Mouse (Mus musculus) heart, embryonic 16.5 days (tissue): ENCODE data around the gene Zfp626. TPM values are rescaled to one million over a fixed set of nuclear protein-coding genes. Genes with fewer than 3 reads are reported as not detected.
"Not testable (repeated sequence)": the region's sequence is repeated elsewhere in the genome, so short reads cannot be mapped to it uniquely, and the experiment has no call there.

Experiments
- ATAC-seq: fragments of 200-750 bp; cut with Nextera tagmentation; replicated peaks from 2 replicates; pipeline ENCODE4 v1.8.0; 2017; ENCODE audit warnings: moderate number of reproducible peaks; ENCODE audit not compliant: insufficient read depth, low FRiP score; ENCODE audit errors: extremely low read depth
- H3K27ac ChIP-seq: fragments of 300-500 bp; sonication (generic); 2 replicates; pipeline ENCODE4 v1.5.1; 2014; ENCODE audit warnings: mild to moderate bottlenecking, low read length, control low read depth, moderate library complexity
- H3K27me3 ChIP-seq: fragments of 300-500 bp; sonication (generic); 2 replicates; pipeline ENCODE4 v1.6.1; 2014; ENCODE audit warnings: low read length, mixed read lengths; ENCODE audit not compliant: control insufficient read depth, insufficient read depth
- H3K36me3 ChIP-seq: fragments of 300-500 bp; sonication (generic); 2 replicates; pipeline ENCODE4 v1.6.1; 2014; ENCODE audit not compliant: control insufficient read depth, insufficient read depth
- H3K4me1 ChIP-seq: fragments of 300-500 bp; sonication (generic); 2 replicates; pipeline ENCODE4 v1.6.1; 2014; ENCODE audit warnings: low read length, mixed read lengths; ENCODE audit not compliant: control insufficient read depth, insufficient read depth
- H3K4me2 ChIP-seq: fragments of 300-500 bp; sonication (generic); 2 replicates; pipeline ENCODE4 v1.6.1; 2014; ENCODE audit warnings: low read depth, mild to moderate bottlenecking, control low read depth, low read length
- H3K4me3 ChIP-seq: fragments of 300-500 bp; sonication (generic); 2 replicates; pipeline ENCODE4 v1.5.1; 2014; ENCODE audit warnings: mild to moderate bottlenecking, control low read depth, low read length
- H3K9ac ChIP-seq: fragments of 300-500 bp; sonication (generic); 2 replicates; pipeline ENCODE4 v1.6.1; 2014; ENCODE audit warnings: low read length, control low read depth
- H3K9me3 ChIP-seq: fragments of 300-500 bp; sonication (generic); replicated peaks from 2 replicates; pipeline ENCODE4 v1.6.1; 2016; ENCODE audit warnings: low read length; ENCODE audit not compliant: control insufficient read depth
- WGBS: fragments of 180-500 bp; shearing (Covaris S2); extraction: QIAGEN DNeasy Blood & Tissue Kit; methylation state at CpG from one replicate; pipeline ENCODE4 v1.1.7; 2014; 5-methylcytosine and 5-hydroxymethylcytosine counted together
- polyA plus RNA-seq: library from polyadenylated mRNA; unstranded; fragments of >200 nt; fragmentation: Nextera tagmentation; extraction: Ambion mirVana; gene quantifications from 2 replicates; pipeline ENCODE4 v1.2.1, GENCODE M21; 2015

Gene Zfp626
- polyA plus RNA-seq, 1 experiment from 2014 or later, result 1.2 TPM

DNA sequence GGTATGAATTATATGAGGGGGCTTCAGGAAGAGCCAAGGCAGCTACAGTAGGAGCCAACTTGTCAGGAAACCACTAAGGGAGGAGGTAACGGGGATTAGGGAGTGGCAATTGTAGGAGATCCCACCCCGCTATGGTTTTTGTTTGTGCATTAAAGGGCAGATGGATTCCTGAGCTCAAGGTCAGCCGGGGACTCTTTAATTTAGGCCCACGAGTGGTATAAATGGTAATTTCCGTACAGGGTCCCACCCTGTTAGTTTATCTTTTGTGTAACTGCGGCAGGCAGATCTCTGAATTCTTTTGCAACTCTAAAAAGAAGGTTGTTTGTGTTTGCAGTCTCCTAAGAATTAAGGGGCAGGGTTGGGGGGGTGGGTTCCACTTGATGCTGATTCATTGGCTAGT is 33.1 kb downstream of the Zfp626 start:
- H3K27me3 ChIP-seq, result no peaks in the 10 kb centered on the region
- no peak overlapping the region for H3K4me3 ChIP-seq
- H3K36me3 ChIP-seq, result peaks cover 6% of the 10 kb centered on the region
- H3K4me2 ChIP-seq, result no peak overlapping the region
- H3K27ac ChIP-seq, result no peak overlapping the region
- 85% methylated on average over 6 of the region's 6 CpGs for WGBS
- peaks cover 4% of the 10 kb centered on the region; the same call in 1 of the 2 replicates for H3K4me1 ChIP-seq
- no peak overlapping the region for H3K9ac ChIP-seq
- no peak for ATAC-seq
- H3K9me3 ChIP-seq, result no peaks in the 10 kb centered on the region

GRCm38 (mm10) chr7:27857227-27857626 is 50.2 kb downstream of the Zfp626 start, which contains the start of gene Zfp607a:
TSS of gene Zfp607a (plus strand) at chr7:27857527.
- H3K36me3 ChIP-seq, result peaks cover 8% of the 10 kb centered on the region
- H3K4me1 ChIP-seq, result peaks cover 7% of the 10 kb centered on the region
- 0 out of 2 replicates have a peak, but pooled peaks cover 2% of the 10 kb centered on the region for H3K9me3 ChIP-seq
- no peak for ATAC-seq
- no peak within 1 kb of the TSS for H3K27ac ChIP-seq
- H3K9ac ChIP-seq, result no peak within 1 kb of the TSS
- no peaks in the 10 kb centered on the region for H3K27me3 ChIP-seq
- no peak within 1 kb of the TSS for H3K4me3 ChIP-seq
- 100% methylated on average over 1 of the region's 1 CpGs for WGBS
- H3K4me2 ChIP-seq, result no peak within 1 kb of the TSS

DNA sequence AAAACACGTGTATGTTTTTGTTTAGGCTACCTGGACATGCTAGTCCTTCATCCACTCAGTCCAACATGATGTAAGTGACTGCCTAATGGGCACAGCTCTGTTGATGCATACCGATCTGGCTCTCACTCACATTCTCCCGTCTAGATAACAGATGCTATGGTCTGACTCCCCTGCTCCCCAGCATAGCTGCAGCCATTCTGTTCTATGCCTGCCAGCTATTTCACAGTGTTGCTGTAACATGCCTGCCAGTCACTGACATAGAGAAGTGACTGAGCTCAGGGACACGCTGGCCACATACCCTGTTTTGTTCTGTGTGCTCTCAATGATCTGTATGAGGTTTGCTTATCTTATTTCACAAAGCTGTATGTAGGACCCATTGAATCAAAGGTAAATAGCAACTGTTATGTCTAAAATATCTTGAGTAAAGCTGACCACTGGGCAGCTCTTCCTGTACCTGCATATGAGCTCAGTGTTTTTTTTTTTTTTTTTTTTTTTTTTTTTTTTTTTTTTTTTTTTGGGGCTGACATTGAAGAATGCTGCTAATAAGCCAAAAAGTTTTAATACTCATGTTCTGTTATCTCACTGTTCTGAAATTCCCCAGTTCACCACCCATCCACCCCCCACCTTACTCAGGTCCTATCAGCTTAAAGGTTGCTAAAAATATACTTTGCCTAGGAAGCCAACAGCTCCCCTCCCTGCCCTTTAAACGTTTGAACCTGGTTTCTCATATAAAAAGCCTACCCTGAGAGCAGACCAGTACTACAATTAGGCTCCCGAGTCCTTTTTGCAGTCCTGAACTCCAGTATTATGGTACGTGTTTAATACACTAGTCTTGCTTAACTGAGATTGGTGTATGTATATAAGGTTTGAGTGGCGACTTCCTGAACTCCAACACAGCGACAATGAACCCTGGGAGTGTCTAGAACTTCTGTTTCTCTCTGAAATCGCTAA is 52.6 kb downstream of the Zfp626 start:
- H3K4me1 ChIP-seq, result peaks cover 7% of the 10 kb centered on the region
- H3K27me3 ChIP-seq, result no peaks in the 10 kb centered on the region
- peak overlapping the region; percentile 73 for H3K9ac ChIP-seq
- peak overlapping the region; percentile 94 for H3K27ac ChIP-seq
- 10% methylated on average over 10 of the region's 10 CpGs for WGBS
- peak; percentile 66 for ATAC-seq
- H3K36me3 ChIP-seq, result peaks cover 8% of the 10 kb centered on the region
- peak overlapping the region; percentile 74 for H3K4me3 ChIP-seq
- peak overlapping the region; percentile 75 for H3K4me2 ChIP-seq
- 0 out of 2 replicates have a peak, but pooled peaks cover 2% of the 10 kb centered on the region for H3K9me3 ChIP-seq

GRCm38 (mm10) chr7:27860396-27861235 is 53.6 kb downstream of the Zfp626 start:
- Histone ChIP-seq H3K27me3 (no peaks in the 10 kb centered on the region), H3K9ac (peak overlapping the region; percentile 73), H3K4me2 (peak overlapping the region; percentile 75), H3K4me3 (peak overlapping the region; percentile 74), H3K27ac (peak overlapping the region; percentile 94), H3K9me3 (0 out of 2 replicates have a peak, but pooled peaks cover 2% of the 10 kb centered on the region), H3K36me3 (peaks cover 11% of the 10 kb centered on the region), H3K4me1 (peaks cover 7% of the 10 kb centered on the region)
- WGBS, result under 1% methylated on average over 22 of the region's 22 CpGs
- ATAC-seq, result peak; percentile 92

DNA sequence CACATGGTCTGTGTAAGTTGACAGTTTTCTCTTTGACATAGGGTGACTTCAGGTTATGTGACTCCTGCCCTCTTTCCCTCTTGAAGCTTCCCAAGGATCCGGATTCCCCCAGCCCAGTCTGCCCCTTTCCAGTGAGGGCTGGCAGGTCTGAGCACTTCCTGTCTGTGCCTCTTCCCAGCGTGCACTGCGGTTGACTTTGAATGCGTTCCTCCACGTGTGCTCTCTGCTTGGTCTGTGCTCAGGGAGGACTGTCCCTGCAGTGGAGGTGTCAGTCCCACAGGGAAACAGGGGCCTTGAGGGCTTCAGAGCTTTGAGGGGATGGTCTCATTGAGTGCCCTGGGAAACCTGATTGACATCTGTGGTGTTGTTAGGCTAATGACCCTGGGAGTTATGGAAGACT is 55.6 kb downstream of the Zfp626 start:
- not testable (repeated sequence) for H3K27ac ChIP-seq, H3K4me2 ChIP-seq, H3K9me3 ChIP-seq, ATAC-seq, H3K4me1 ChIP-seq, H3K9ac ChIP-seq, H3K4me3 ChIP-seq, H3K27me3 ChIP-seq
- 63% methylated on average over 5 of the region's 5 CpGs for WGBS
- peaks cover 19% of the 10 kb centered on the region for H3K36me3 ChIP-seq

Other genes starting within 250 kb of the Zfp626 start
- 82.3 and 84.0 TPM in 2 replicates for gene Akt2, start 215.6 kb upstream of the Zfp626 start, polyA plus RNA-seq
- gene Ttc9b, start 153.3 kb upstream of the Zfp626 start, polyA plus RNA-seq, result 0.07 TPM in 1 of 2 replicates, not detected in the other
- 3.5 and 4.2 TPM in 2 replicates for gene Map3k10, start 132.6 kb upstream of the Zfp626 start, polyA plus RNA-seq
- 2.4 and 3.0 TPM in 2 replicates for gene Zfp607b, start 117.9 kb upstream of the Zfp626 start, polyA plus RNA-seq
- 17.7 and 19.8 TPM in 2 replicates for gene Zfp60, start 75.8 kb upstream of the Zfp626 start, polyA plus RNA-seq
- gene Zfp59, start 31.4 kb downstream of the Zfp626 start, polyA plus RNA-seq, result 5.4 and 5.7 TPM in 2 replicates
- 4.2 and 4.3 TPM in 2 replicates for gene Zfp607a, start 50.3 kb downstream of the Zfp626 start, polyA plus RNA-seq
- gene Zfp974, start 122.3 kb downstream of the Zfp626 start, polyA plus RNA-seq, result 7.5 and 7.6 TPM in 2 replicates
- 12.9 and 14.3 TPM in 2 replicates for gene Zfp780b, start 172.0 kb downstream of the Zfp626 start, polyA plus RNA-seq
- 2.4 and 2.5 TPM in 2 replicates for gene Zfp850, start 206.9 kb downstream of the Zfp626 start, polyA plus RNA-seq
- 228 and 238 TPM in 2 replicates for gene Psmc4, start 242.9 kb downstream of the Zfp626 start, polyA plus RNA-seq